Mouse (Mus musculus) forebrain, embryonic 15.5 days (tissue): Measurements from ENCODE around the gene Lmtk3. TPM values are rescaled to one million over a fixed set of nuclear protein-coding genes. Genes with fewer than 3 reads are reported as not detected.
A peak's percentile ranks its signal among the peaks of the same experiment; 100 is the strongest.

Experiments
- ATAC-seq: fragments of 200-750 bp; cut with Nextera tagmentation; replicated peaks from 2 replicates; pipeline ENCODE4 v1.8.0; 2017; ENCODE audit warnings: mild to moderate bottlenecking, moderate TSS enrichment, moderate library complexity
- H3K27ac ChIP-seq: fragments of 300-500 bp; sonication (generic); replicated peaks from 2 replicates; pipeline ENCODE4 v1.5.1; 2015; ENCODE audit warnings: mild to moderate bottlenecking, inconsistent platforms
- H3K27me3 ChIP-seq: fragments of 300-500 bp; sonication (generic); 2 replicates; pipeline ENCODE4 v1.6.1; 2015; ENCODE audit warnings: inconsistent platforms
- H3K36me3 ChIP-seq: fragments of 300-500 bp; sonication (generic); 2 replicates; pipeline ENCODE4 v1.6.1; 2015; ENCODE audit warnings: mild to moderate bottlenecking, inconsistent platforms
- H3K4me1 ChIP-seq: fragments of 300-500 bp; sonication (generic); 2 replicates; pipeline ENCODE4 v1.6.1; 2015; ENCODE audit warnings: inconsistent platforms
- H3K4me2 ChIP-seq: fragments of 300-500 bp; sonication (generic); replicated peaks from 2 replicates; pipeline ENCODE4 v1.6.1; 2015; ENCODE audit warnings: mild to moderate bottlenecking, inconsistent platforms
- H3K4me3 ChIP-seq: fragments of 300-500 bp; sonication (generic); 2 replicates; pipeline ENCODE4 v1.5.1; 2015; ENCODE audit warnings: mild to moderate bottlenecking, inconsistent platforms
- H3K9ac ChIP-seq: fragments of 300-500 bp; sonication (generic); replicated peaks from 2 replicates; pipeline ENCODE4 v1.6.1; 2015; ENCODE audit warnings: mild to moderate bottlenecking, inconsistent platforms
- H3K9me3 ChIP-seq: fragments of 300-500 bp; sonication (generic); 2 replicates; pipeline ENCODE4 v1.6.1; 2016; ENCODE audit warnings: inconsistent platforms
- WGBS: fragments of 180-500 bp; shearing (Covaris S2); methylation state at CpG from one replicate; pipeline ENCODE4 v1.1.7; 2015; ENCODE audit warnings: mixed read lengths; 5-methylcytosine and 5-hydroxymethylcytosine counted together
- polyA plus RNA-seq: library from polyadenylated mRNA; unstranded; fragments of >200 nt; fragmentation: Nextera tagmentation; extraction: Ambion mirVana; gene quantifications from 2 replicates; pipeline ENCODE4 v1.2.1, GENCODE M21; 2015

Gene Lmtk3
- polyA plus RNA-seq, 1 experiment from 2014 or later: 21.7 TPM

DNA sequence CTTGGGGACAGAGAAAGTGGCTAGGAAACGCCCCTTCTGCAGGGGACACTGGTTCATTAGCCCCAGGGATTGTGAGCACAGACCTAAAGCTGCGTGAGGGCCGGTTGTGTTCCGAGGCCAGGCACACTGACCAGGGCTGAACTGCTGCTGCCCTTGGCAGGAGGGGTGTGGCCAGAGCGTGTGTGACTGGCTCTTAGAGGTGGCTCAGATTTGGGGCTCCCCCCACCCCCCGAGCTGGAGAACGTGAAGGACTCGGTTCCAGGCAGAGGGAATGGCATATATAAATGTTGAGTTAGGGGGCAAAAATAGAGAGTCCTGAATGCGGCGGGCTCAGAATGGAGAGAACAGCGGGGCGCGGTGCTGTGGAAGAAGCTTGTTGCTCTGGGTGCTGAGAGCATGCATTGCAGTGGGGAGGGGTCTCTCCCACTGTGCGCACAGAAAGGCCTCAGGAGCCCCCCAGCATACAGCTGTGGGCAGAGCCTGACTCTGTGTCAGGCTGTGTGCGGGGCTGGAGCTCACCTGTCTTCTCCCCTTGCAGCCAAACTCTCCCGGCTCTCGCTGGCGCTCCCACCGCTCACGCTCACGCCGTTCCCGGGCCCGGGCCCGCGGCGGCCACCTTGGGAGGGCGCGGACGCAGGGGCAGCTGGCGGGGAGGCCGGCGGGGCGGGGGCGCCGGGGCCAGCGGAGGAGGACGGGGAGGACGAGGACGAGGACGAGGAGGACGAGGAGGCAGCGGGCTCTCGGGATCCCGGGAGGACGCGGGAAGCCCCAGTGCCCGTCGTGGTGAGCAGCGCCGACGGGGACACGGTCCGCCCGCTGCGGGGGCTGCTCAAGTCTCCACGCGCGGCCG, 14.3 kb downstream of the Lmtk3 start:
- H3K36me3 ChIP-seq: peaks cover 64% of the 10 kb centered on the region
- no peak for ATAC-seq
- WGBS: 3% methylated on average over 60 of the region's 60 CpGs

DNA sequence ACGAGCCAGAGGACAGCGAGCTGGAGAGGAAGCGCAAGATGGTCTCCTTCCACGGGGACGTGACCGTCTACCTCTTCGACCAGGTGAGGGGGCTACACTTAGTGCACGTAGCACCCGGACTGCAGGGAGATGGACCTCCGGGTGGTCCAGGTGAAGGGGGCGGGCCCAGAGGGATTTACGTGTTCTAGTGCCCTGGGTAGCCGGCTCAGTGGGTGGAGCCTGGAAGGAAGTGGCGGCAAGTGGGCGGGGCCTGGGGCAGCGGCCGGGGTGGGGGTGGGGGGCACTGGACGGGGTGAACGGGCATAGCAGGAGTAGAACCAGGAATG, 14.9 kb downstream of the Lmtk3 start:
- Histone ChIP-seq H3K9ac (peak overlapping the region; percentile 33), H3K36me3 (peaks cover 64% of the 10 kb centered on the region), H3K4me3 (peak overlapping the region; percentile 18), H3K4me1 (peaks cover 25% of the 10 kb centered on the region), H3K27me3 (peaks cover 4% of the 10 kb centered on the region; the same call in 1 of the 2 replicates), H3K4me2 (peak overlapping the region; percentile 38), H3K27ac (no peak overlapping the region), H3K9me3 (no peaks in the 10 kb centered on the region)
- WGBS: 4% methylated on average over 19 of the region's 19 CpGs
- no peak for ATAC-seq

More for the DNA sequence above, 14.3 kb downstream of the Lmtk3 start:
- peak overlapping the region; percentile 18 for H3K4me3 ChIP-seq
- peak overlapping the region; percentile 33 for H3K9ac ChIP-seq
- peaks cover 25% of the 10 kb centered on the region for H3K4me1 ChIP-seq
- no peaks in the 10 kb centered on the region for H3K9me3 ChIP-seq
- no peak overlapping the region for H3K27ac ChIP-seq
- H3K27me3 ChIP-seq: peaks cover 4% of the 10 kb centered on the region; the same call in 1 of the 2 replicates
- peak overlapping the region; percentile 38 for H3K4me2 ChIP-seq

- Histone ChIP-seq H3K4me1 (peaks cover 25% of the 10 kb centered on the region), H3K9ac (no peak overlapping the region), H3K27me3 (peaks cover 4% of the 10 kb centered on the region; the same call in 1 of the 2 replicates), H3K9me3 (no peaks in the 10 kb centered on the region), H3K4me2 (no peak overlapping the region), H3K27ac (no peak overlapping the region), H3K4me3 (peak overlapping the region; percentile 18; the same call in 1 of the 2 replicates), H3K36me3 (peaks cover 64% of the 10 kb centered on the region)
- no peak for ATAC-seq
- 53% methylated on average over 7 of the region's 7 CpGs for WGBS
Observed at GRCm38 (mm10) chr7:45798931-45799330, 15.4 kb downstream of the Lmtk3 start.

DNA sequence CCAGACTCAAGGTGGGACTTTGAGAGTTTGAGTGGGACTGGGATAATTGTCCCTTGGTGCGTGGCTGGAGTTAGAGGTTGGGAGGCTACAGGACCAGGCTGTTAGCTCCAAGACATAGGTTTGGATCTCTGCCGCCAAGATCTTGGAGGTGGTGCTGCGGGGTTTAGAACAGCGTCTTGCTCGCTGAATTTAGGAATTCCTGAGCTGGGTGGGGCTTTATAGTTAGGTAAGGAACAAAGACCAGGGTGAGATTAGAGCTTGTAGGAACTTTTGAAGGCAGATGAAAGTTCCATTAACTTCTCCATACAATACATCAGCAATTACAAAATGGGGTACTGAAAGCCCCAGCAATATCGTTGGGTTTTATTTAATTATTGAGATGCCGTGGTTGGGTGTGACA, 16.5 kb downstream of the Lmtk3 start:
- Histone ChIP-seq H3K9ac (no peak overlapping the region), H3K4me2 (no peak overlapping the region), H3K27me3 (peaks cover under 1% of the 10 kb centered on the region; the same call in 1 of the 2 replicates), H3K36me3 (peaks cover 57% of the 10 kb centered on the region), H3K4me3 (no peak overlapping the region), H3K27ac (no peak overlapping the region), H3K9me3 (no peaks in the 10 kb centered on the region), H3K4me1 (peaks cover 25% of the 10 kb centered on the region)
- no peak for ATAC-seq
- 48% methylated on average over 7 of the region's 7 CpGs for WGBS

GRCm38 (mm10) chr7:45800546-45801204, 17.1 kb downstream of the Lmtk3 start:
- Histone ChIP-seq H3K9me3 (no peaks in the 10 kb centered on the region), H3K4me1 (peaks cover 25% of the 10 kb centered on the region), H3K9ac (no peak overlapping the region), H3K4me2 (no peak overlapping the region), H3K4me3 (no peak overlapping the region), H3K27me3 (no peaks in the 10 kb centered on the region; the same call in 1 of the 2 replicates), H3K27ac (0 out of 2 replicates have a peak overlapping the region, but pooled peaks have one; percentile 7), H3K36me3 (peaks cover 50% of the 10 kb centered on the region)
- 36% methylated on average over 25 of the region's 25 CpGs for WGBS
- ATAC-seq: no peak

- Histone ChIP-seq H3K4me1 (peaks cover 25% of the 10 kb centered on the region), H3K4me2 (no peak overlapping the region), H3K9ac (no peak overlapping the region), H3K27ac (0 out of 2 replicates have a peak overlapping the region, but pooled peaks have one; percentile 7), H3K9me3 (no peaks in the 10 kb centered on the region), H3K27me3 (no peaks in the 10 kb centered on the region; the same call in 1 of the 2 replicates), H3K36me3 (peaks cover 51% of the 10 kb centered on the region), H3K4me3 (no peak overlapping the region)
- WGBS: 4% methylated on average over 12 of the region's 12 CpGs
- peak; percentile 51 for ATAC-seq
Observed at GRCm38 (mm10) chr7:45801348-45801747, 17.8 kb downstream of the Lmtk3 start.

GRCm38 (mm10) chr7:45802551-45802950, 19.0 kb downstream of the Lmtk3 start:
- Histone ChIP-seq H3K4me3 (no peak overlapping the region), H3K9me3 (no peaks in the 10 kb centered on the region), H3K4me2 (no peak overlapping the region), H3K36me3 (peaks cover 53% of the 10 kb centered on the region), H3K9ac (no peak overlapping the region), H3K27ac (no peak overlapping the region; the same call in 1 of the 2 replicates), H3K4me1 (peaks cover 17% of the 10 kb centered on the region), H3K27me3 (no peaks in the 10 kb centered on the region)
- ATAC-seq: no peak
- WGBS: 92% methylated on average over 6 of the region's 6 CpGs

DNA sequence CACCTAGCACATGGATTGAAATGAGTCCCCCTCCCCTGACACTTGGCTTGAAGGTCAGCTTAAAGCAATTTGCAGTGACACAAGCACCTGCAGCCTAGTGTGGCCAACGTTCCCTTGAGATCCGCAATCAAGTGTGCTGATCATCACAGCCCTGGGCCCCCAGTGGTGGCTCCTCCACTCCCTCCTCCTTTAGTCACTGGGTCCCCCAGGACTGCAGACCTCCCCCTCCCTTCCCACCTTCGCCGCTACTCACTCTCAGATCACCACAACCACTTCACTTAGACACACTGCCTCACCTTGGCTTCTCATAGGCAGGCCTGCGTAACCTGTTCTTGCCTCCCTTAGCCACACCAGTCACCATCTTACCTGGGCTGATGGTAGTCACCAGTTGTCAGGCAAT, 22.4 kb downstream of the Lmtk3 start:
- H3K4me3 ChIP-seq: no peak overlapping the region
- H3K4me2 ChIP-seq: no peak overlapping the region
- WGBS: 66% methylated on average over 5 of the region's 5 CpGs
- H3K9me3 ChIP-seq: no peaks in the 10 kb centered on the region
- no peak for ATAC-seq
- H3K36me3 ChIP-seq: peaks cover 80% of the 10 kb centered on the region
- peaks cover 11% of the 10 kb centered on the region for H3K4me1 ChIP-seq
- H3K27ac ChIP-seq: no peak overlapping the region
- H3K27me3 ChIP-seq: no peaks in the 10 kb centered on the region
- H3K9ac ChIP-seq: no peak overlapping the region

- Histone ChIP-seq H3K4me1 (peaks cover 21% of the 10 kb centered on the region), H3K27me3 (no peaks in the 10 kb centered on the region), H3K36me3 (peaks cover 77% of the 10 kb centered on the region), H3K27ac (0 out of 2 replicates have a peak overlapping the region, but pooled peaks have one; percentile 11), H3K9me3 (no peaks in the 10 kb centered on the region), H3K4me3 (no peak overlapping the region), H3K9ac (no peak overlapping the region), H3K4me2 (no peak overlapping the region)
- WGBS: 36% methylated on average over 11 of the region's 11 CpGs
- no peak for ATAC-seq
Observed at GRCm38 (mm10) chr7:45808471-45808870, 24.9 kb downstream of the Lmtk3 start.

DNA sequence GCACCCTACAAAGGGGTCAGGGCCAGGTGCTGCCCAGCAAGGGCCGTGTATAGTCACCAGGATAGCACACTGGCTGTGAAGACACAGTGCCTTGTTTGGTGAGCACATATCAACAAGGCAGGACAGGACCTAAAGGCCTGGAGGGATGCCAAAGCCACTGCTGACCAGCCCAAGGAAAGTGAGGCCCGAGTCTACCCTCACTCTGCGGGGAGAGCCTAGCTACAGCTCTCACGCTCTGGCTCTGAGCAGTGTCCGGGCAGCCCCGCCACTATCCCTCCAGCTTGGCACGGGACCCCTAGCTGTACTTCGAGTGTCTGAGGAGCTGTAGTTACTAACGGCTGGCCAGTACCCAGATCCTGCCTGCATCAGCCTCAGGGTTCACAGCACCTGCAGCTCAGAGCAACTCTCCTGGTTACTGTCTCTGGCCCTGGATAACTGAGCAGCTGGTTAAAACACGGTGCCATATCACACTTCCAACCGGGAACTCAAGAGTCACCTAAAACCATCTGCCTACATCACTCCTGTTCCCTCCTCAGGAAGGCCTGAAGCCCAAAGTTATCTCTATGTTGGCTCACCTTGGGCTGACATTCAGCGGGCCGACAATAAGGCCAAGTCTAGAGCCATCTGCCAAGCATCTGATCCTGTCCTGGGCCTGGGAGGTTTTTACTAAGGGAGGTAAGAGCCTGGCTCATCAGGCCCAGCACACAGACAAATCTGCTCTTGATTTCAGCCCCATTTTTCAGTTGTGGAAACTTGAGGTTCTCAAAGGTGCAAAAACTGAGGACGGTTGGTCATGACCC, 25.9 kb downstream of the Lmtk3 start:
- Histone ChIP-seq H3K27ac (no peak overlapping the region), H3K4me1 (peaks cover 21% of the 10 kb centered on the region), H3K4me2 (no peak overlapping the region), H3K9ac (no peak overlapping the region), H3K4me3 (no peak overlapping the region), H3K27me3 (no peaks in the 10 kb centered on the region), H3K36me3 (peaks cover 69% of the 10 kb centered on the region), H3K9me3 (no peaks in the 10 kb centered on the region)
- ATAC-seq: no peak
- 84% methylated on average over 14 of the region's 14 CpGs for WGBS

GRCm38 (mm10) chr7:45812921-45813320, 29.4 kb downstream of the Lmtk3 start:
- Histone ChIP-seq H3K4me2 (peak overlapping the region; percentile 74), H3K27me3 (no peaks in the 10 kb centered on the region), H3K9ac (peak overlapping the region; percentile 99), H3K36me3 (peaks cover 48% of the 10 kb centered on the region), H3K27ac (0 out of 2 replicates have a peak overlapping the region, but pooled peaks have one; percentile 100), H3K9me3 (no peaks in the 10 kb centered on the region), H3K4me3 (peak overlapping the region; percentile 80), H3K4me1 (peaks cover 36% of the 10 kb centered on the region)
- 90% methylated on average over 8 of the region's 8 CpGs for WGBS
- no peak for ATAC-seq
